Mouse (Mus musculus) CH12.LX (cell line): ENCODE data around the gene Slco2b1. TPM values are rescaled to one million over a fixed set of nuclear protein-coding genes. Genes with fewer than 3 reads are reported as not detected.

Experiments used
- DNase-seq: peaks from one replicate; pipeline ENCODE4 v3.0.0-alpha.2; 2013; ENCODE audit errors: extremely low read depth
- H3K27ac ChIP-seq: 2 replicates; pipeline ENCODE4 v1.5.1; 2012; ENCODE audit warnings: low read depth, mild to moderate bottlenecking, control low read depth, moderate library complexity; ENCODE audit not compliant: insufficient read depth
- H3K27me3 ChIP-seq: replicated peaks from 2 replicates; pipeline ENCODE3; 2012; ENCODE audit warnings: inconsistent platforms
- H3K36me3 ChIP-seq, 2 experiments: replicated peaks in 1 of 2; 2 replicates each; pipeline versions ENCODE3 to v1.6.1; 2012; ENCODE audit warnings: inconsistent platforms in 1 of 2, low read length in 1 of 2, mild to moderate bottlenecking in 1 of 2, mixed read lengths in 1 of 2, moderate library complexity in 1 of 2; ENCODE audit not compliant: control insufficient read depth in 1 of 2, insufficient read depth in 1 of 2
- H3K4me1 ChIP-seq, 2 experiments: 2 replicates each; pipeline ENCODE4 v1.6.1; 2012; ENCODE audit warnings: inconsistent platforms in 1 of 2, moderate library complexity in 1 of 2; ENCODE audit not compliant: insufficient read depth in 2 of 2, control insufficient read depth in 1 of 2
- H3K4me2 ChIP-seq: 2 replicates; pipeline ENCODE4 v1.6.1; 2012; ENCODE audit warnings: low read depth, mild to moderate bottlenecking, control low read depth; ENCODE audit not compliant: poor library complexity, insufficient read depth, severe bottlenecking
- H3K4me3 ChIP-seq, 3 experiments: fragments of 150-350 bp in 1 of 3; sonication (generic) in 1 of 3; replicated peaks in 1 of 3; 2 replicates each; pipeline versions ENCODE3 to v1.5.1; 2011 to 2012; ENCODE audit warnings: low read depth in 2 of 3, low read length in 2 of 3, mild to moderate bottlenecking in 2 of 3, moderate library complexity in 2 of 3, control low read depth in 1 of 3, improper control_type of control experiment in 1 of 3, inconsistent platforms in 1 of 3, mixed read lengths in 1 of 3; ENCODE audit not compliant: poor library complexity in 1 of 3
- H3K79me2 ChIP-seq: replicated peaks from 2 replicates; pipeline ENCODE4 v1.6.1; 2012; ENCODE audit warnings: mild to moderate bottlenecking, moderate library complexity; ENCODE audit not compliant: control insufficient read depth, poor library complexity, insufficient read depth, severe bottlenecking; ENCODE audit errors: extremely low read depth
- H3K9ac ChIP-seq: 2 replicates; pipeline ENCODE4 v1.6.1; 2012; ENCODE audit warnings: low read depth, mild to moderate bottlenecking, control low read depth, moderate library complexity; ENCODE audit not compliant: insufficient read depth
- H3K9me3 ChIP-seq: replicated peaks from 2 replicates; pipeline ENCODE3; 2012; ENCODE audit warnings: low read length, inconsistent platforms, mixed read lengths
- BHLHE40 ChIP-seq: IDR thresholded peaks from 2 replicates; pipeline ENCODE4 v1.6.1; 2011; ENCODE audit warnings: mild to moderate bottlenecking, low read depth, low read length, improper control_type of control experiment
- CTCF ChIP-seq, 2 experiments: IDR thresholded peaks in 1 of 2; conservative IDR thresholded peaks in 1 of 2; 2 replicates each; pipeline ENCODE4 v1.5.1; 2011 to 2012; ENCODE audit warnings: low read depth in 2 of 2, low read length in 2 of 2, improper control_type of control experiment in 1 of 2, inconsistent platforms in 1 of 2, mild to moderate bottlenecking in 1 of 2, moderate library complexity in 1 of 2
- ELF1 ChIP-seq: IDR thresholded peaks from 2 replicates; pipeline ENCODE4 v1.6.1; 2014; ENCODE audit warnings: low read depth, mild to moderate bottlenecking, inconsistent platforms, low read length, improper control_type of control experiment
- ETS1 ChIP-seq: conservative IDR thresholded peaks from 2 replicates; pipeline ENCODE4 v1.6.1; 2012; ENCODE audit warnings: low read depth, mild to moderate bottlenecking, inconsistent platforms, low read length, improper control_type of control experiment, moderate library complexity
- GABPA ChIP-seq: IDR thresholded peaks from 2 replicates; pipeline ENCODE4 v1.6.1; 2012; ENCODE audit warnings: low read depth, low read length, improper control_type of control experiment, inconsistent platforms; ENCODE audit not compliant: insufficient replicate concordance
- HCFC1 ChIP-seq: IDR thresholded peaks from 2 replicates; pipeline ENCODE4 v1.6.1; 2012; ENCODE audit warnings: low read depth, mild to moderate bottlenecking, inconsistent platforms, low read length, improper control_type of control experiment
- JUN ChIP-seq: IDR thresholded peaks from 2 replicates; pipeline ENCODE4 v1.6.1; 2011; ENCODE audit warnings: low read depth, mild to moderate bottlenecking, low read length, improper control_type of control experiment, moderate library complexity; ENCODE audit not compliant: insufficient read depth
- JUND ChIP-seq: conservative IDR thresholded peaks from 2 replicates; pipeline ENCODE4 v1.6.1; 2011; ENCODE audit warnings: low read depth, low read length, improper control_type of control experiment
- KAT2A ChIP-seq: IDR thresholded peaks from 2 replicates; pipeline ENCODE4 v1.6.1; 2012; ENCODE audit warnings: low read length, improper control_type of control experiment, inconsistent platforms; ENCODE audit not compliant: insufficient replicate concordance
- MAFK ChIP-seq: IDR thresholded peaks from 2 replicates; pipeline ENCODE4 v1.6.1; 2011; ENCODE audit warnings: low read length, improper control_type of control experiment; ENCODE audit not compliant: insufficient replicate concordance
- MAX ChIP-seq: IDR thresholded peaks from 2 replicates; pipeline ENCODE4 v1.6.1; 2011; ENCODE audit warnings: low read length, improper control_type of control experiment
- MAZ ChIP-seq: IDR thresholded peaks from 2 replicates; pipeline ENCODE4 v1.6.1; 2012; ENCODE audit warnings: low read depth, mild to moderate bottlenecking, inconsistent platforms, low read length, improper control_type of control experiment, moderate library complexity
- MEF2A ChIP-seq: IDR thresholded peaks from 2 replicates; pipeline ENCODE4 v1.6.1; 2014; ENCODE audit warnings: low read depth, mild to moderate bottlenecking, inconsistent platforms, low read length, improper control_type of control experiment, borderline replicate concordance
- MXI1 ChIP-seq: IDR thresholded peaks from 2 replicates; pipeline ENCODE4 v1.6.1; 2011; ENCODE audit warnings: mild to moderate bottlenecking, low read depth, low read length, improper control_type of control experiment
- MYC ChIP-seq: IDR thresholded peaks from 2 replicates; pipeline ENCODE4 v1.6.1; 2011; ENCODE audit warnings: low read depth, mild to moderate bottlenecking, improper control_type of control experiment, low read length
- NELFE ChIP-seq: IDR thresholded peaks from 2 replicates; pipeline ENCODE4 v1.6.1; 2011; ENCODE audit warnings: low read depth, low read length, improper control_type of control experiment
- NRF1 ChIP-seq: IDR thresholded peaks from 2 replicates; pipeline ENCODE4 v1.6.1; 2014; ENCODE audit warnings: low read depth, mild to moderate bottlenecking, inconsistent platforms, low read length, improper control_type of control experiment, moderate library complexity
- RAD21 ChIP-seq: IDR thresholded peaks from 2 replicates; pipeline ENCODE4 v1.6.1; 2011; ENCODE audit warnings: low read depth, mild to moderate bottlenecking, low read length, improper control_type of control experiment, moderate library complexity
- RCOR1 ChIP-seq: conservative IDR thresholded peaks from 2 replicates; pipeline ENCODE4 v1.6.1; 2012; ENCODE audit warnings: low read depth, mild to moderate bottlenecking, inconsistent platforms, low read length, improper control_type of control experiment
- SIN3A ChIP-seq: IDR thresholded peaks from 2 replicates; pipeline ENCODE4 v1.6.1; 2012; ENCODE audit warnings: low read length, improper control_type of control experiment, inconsistent platforms
- SMC3 ChIP-seq: IDR thresholded peaks from 2 replicates; pipeline ENCODE4 v1.6.1; 2011; ENCODE audit warnings: low read depth, low read length, improper control_type of control experiment
- TBP ChIP-seq: conservative IDR thresholded peaks from 2 replicates; pipeline ENCODE4 v1.6.1; 2011; ENCODE audit warnings: low read depth, low read length, improper control_type of control experiment
- TCF12 ChIP-seq: IDR thresholded peaks from 2 replicates; pipeline ENCODE4 v1.6.1; 2014; ENCODE audit warnings: low read depth, mild to moderate bottlenecking, inconsistent platforms, low read length, improper control_type of control experiment
- ZC3H11A ChIP-seq: IDR thresholded peaks from 2 replicates; pipeline ENCODE4 v1.6.1; 2012; ENCODE audit warnings: low read depth, mild to moderate bottlenecking, inconsistent platforms, low read length, improper control_type of control experiment
- ZKSCAN1 ChIP-seq: IDR thresholded peaks from 2 replicates; pipeline ENCODE4 v1.6.1; 2012; ENCODE audit warnings: low read depth, inconsistent platforms, low read length, improper control_type of control experiment, borderline replicate concordance
- ZMIZ1 ChIP-seq: IDR thresholded peaks from 2 replicates; pipeline ENCODE4 v1.6.1; 2012; ENCODE audit warnings: low read depth, mild to moderate bottlenecking, inconsistent platforms, low read length, improper control_type of control experiment
- ZNF384 ChIP-seq: IDR thresholded peaks from 2 replicates; pipeline ENCODE4 v1.6.1; 2012; ENCODE audit warnings: low read depth, low read length, improper control_type of control experiment, inconsistent platforms
- dilution Hi-C: fragments of 300-500 bp; cut with MboI; formaldehyde crosslinking; loops from 2 replicates; pipeline ENCODE4 v1.14.3; 2020; ENCODE audit warnings: low sequenced_read_pairs; ENCODE audit not compliant: extremely low pct_unique_long_range_greater_than_20kb, extremely low pct_ligation_motif_present
- in situ Hi-C: fragments of 300-500 bp; cut with MboI; formaldehyde crosslinking; loops from 3 replicates; pipeline ENCODE4 v1.14.3; 2019; ENCODE audit warnings: low sequenced_read_pairs, low pct_ligation_motif_present, low pct_unique_long_range_greater_than_20kb, mixed read lengths
- polyA plus RNA-seq: library from polyadenylated mRNA; unstranded; fragments of >175 nt; gene quantifications from 2 replicates; pipeline ENCODE4 v1.2.1, GENCODE M21; 2012; ENCODE audit warnings: low read depth; ENCODE audit not compliant: insufficient read length
- total RNA-seq, 2 experiments: library from RNA; depleted of rRNA; stranded (reverse); fragments of 300-350 nt in 1 of 2; fragments of >200 nt in 1 of 2; gene quantifications; 2 replicates each; pipeline ENCODE4 v1.2.3; 2012 to 2014

Gene Slco2b1
- total and polyA plus RNA-seq, 3 experiments = 0.08 to 0.11 TPM; not detected in 1

- TF ChIP-seq HCFC1 (no peak), ZMIZ1 (no peak), NRF1 (no peak), SMC3 (no peak), RAD21 (no peak), ZKSCAN1 (no peak), ZC3H11A (no peak), ZNF384 (no peak), MAX (no peak), MAFK (no peak), MXI1 (no peak), ETS1 (no peak), JUND (no peak), JUN (no peak), TBP (no peak), NELFE (no peak), BHLHE40 (no peak)
- no peaks in the 10 kb centered on the region for H3K36me3 ChIP-seq
- peaks cover 0 to 6% of the 10 kb centered on the region in 2 experiments; a peak in 2 of 4 replicates for H3K4me1 ChIP-seq
- no peak overlapping the region for H3K27ac ChIP-seq
- no peak overlapping the region for H3K9ac ChIP-seq
- in situ Hi-C loops = loop anchor here (10.0 kb wide), 1 partner anchor 76 kb away; the partner anchor contains the start of gene Tpbgl
- dilution Hi-C loops = no loop called here
- no peak overlapping the region for H3K4me3 ChIP-seq
- H3K4me2 ChIP-seq = no peak overlapping the region
- no peaks in the 10 kb centered on the region for H3K79me2 ChIP-seq
- peaks cover 7% of the 10 kb centered on the region for H3K27me3 ChIP-seq
- DNase-seq = no peak
- no peaks in the 10 kb centered on the region for H3K9me3 ChIP-seq
Observed at GRCm38 (mm10) chr7:99700641-99701040, 10.5 kb downstream of the Slco2b1 start.

- Histone ChIP-seq H3K4me3 (no peak overlapping the region), H3K36me3 (no peaks in the 10 kb centered on the region), H3K4me2 (no peak overlapping the region), H3K9me3 (no peaks in the 10 kb centered on the region), H3K27ac (no peak overlapping the region), H3K4me1 (peaks cover 0 to 6% of the 10 kb centered on the region in 2 experiments; a peak in 2 of 4 replicates), H3K79me2 (no peaks in the 10 kb centered on the region), H3K27me3 (peaks cover 9% of the 10 kb centered on the region), H3K9ac (no peak overlapping the region)
- no peak for DNase-seq
- in situ Hi-C loops = loop anchor here (10.0 kb wide), 1 partner anchor 75 kb away; the partner anchor contains the start of gene Tpbgl
- dilution Hi-C loops = no loop called here
- no peak for TF ChIP-seq BHLHE40
- no peak for TF ChIP-seq MAFK
- no peak for TF ChIP-seq ZC3H11A
- no peak for TF ChIP-seq MEF2A
- no peak for TF ChIP-seq ELF1
- TF ChIP-seq MAX = no peak
- TF ChIP-seq GABPA = no peak
- TF ChIP-seq TCF12 = no peak
- no peak for TF ChIP-seq NELFE
- TF ChIP-seq SMC3 = no peak
- no peak for TF ChIP-seq KAT2A
- no peak for TF ChIP-seq TBP
- TF ChIP-seq MAZ = no peak
- no peak for TF ChIP-seq CTCF (conservative IDR thresholded peaks at IDR 0.05 in 1 of 2, IDR thresholded peaks at IDR 0.05 in 1 of 2; ENCODE audit: low read depth in 2 of 2, low read length in 2 of 2)
- no peak for TF ChIP-seq RCOR1
- no peak for TF ChIP-seq ZNF384
- no peak for TF ChIP-seq SIN3A
- no peak for TF ChIP-seq RAD21
- TF ChIP-seq MYC = no peak
Observed at GRCm38 (mm10) chr7:99699709-99700151, 11.4 kb downstream of the Slco2b1 start.
